Mouse (Mus musculus) lung, postnatal 0 days (tissue): Measurements from ENCODE around the gene Izumo1r.

Experiments
- CTCF ChIP-seq: IDR thresholded peaks from 2 replicates; pipeline ENCODE4 v1.5.1; 2016; ENCODE audit warnings: antibody characterized with exemption, mild to moderate bottlenecking
- EP300 ChIP-seq: IDR thresholded peaks from 2 replicates; pipeline ENCODE4 v1.6.1; 2016; ENCODE audit warnings: antibody characterized with exemption, mild to moderate bottlenecking, control low read depth

DNA sequence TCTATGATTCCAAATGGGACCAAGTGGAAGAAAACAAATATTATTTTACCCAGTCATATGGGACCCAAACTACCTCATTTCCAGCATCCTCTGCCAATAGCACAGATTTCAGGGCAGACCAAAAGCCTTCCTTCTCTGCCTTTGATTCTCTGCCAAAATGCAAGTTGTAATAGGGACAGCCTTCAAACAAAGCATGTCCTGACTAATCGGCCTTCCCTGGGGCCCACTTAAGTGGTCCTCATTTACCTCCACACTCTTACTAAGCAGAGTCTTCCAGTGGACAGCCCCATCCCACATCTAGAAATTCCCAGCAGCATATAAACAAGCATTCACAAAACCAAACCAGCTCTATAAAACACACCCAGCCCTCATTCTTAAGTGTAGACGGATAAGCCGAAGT lies 6.6 kb downstream of the Izumo1r start:
- TF ChIP-seq CTCF (no peak), EP300 (no peak)
